Mouse (Mus musculus): Measurements from ENCODE around the gene Syt7.

The Syt7 gene

GRCm38 (mm10) chr19:10388615-10389313, at the start of gene Syt7:
Syt7 (plus strand) TSS chr19:10389090.
- DNase-seq (ENCODE audit: low spot score in 2 of 2): peak; percentile 69 to 83

- DNase-seq (ENCODE audit: low spot score in 2 of 2): no peak
Observed at GRCm38 (mm10) chr19:10339271-10339670, 49.6 kb upstream of the Syt7 start.

GRCm38 (mm10) chr19:10340661-10341060, 48.2 kb upstream of the Syt7 start:
- DNase-seq (ENCODE audit: low spot score in 2 of 2): no peak

GRCm38 (mm10) chr19:10341152-10341551, 47.7 kb upstream of the Syt7 start:
- DNase-seq (ENCODE audit: low spot score in 2 of 2): peak in 1 of 2 experiments; percentile 63

- peak; percentile 75 to 77 for DNase-seq (ENCODE audit: low spot score in 2 of 2)
Observed at GRCm38 (mm10) chr19:10341817-10342439, 47.0 kb upstream of the Syt7 start.

GRCm38 (mm10) chr19:10343866-10344265, 45.0 kb upstream of the Syt7 start:
- DNase-seq (ENCODE audit: low spot score in 2 of 2): no peak

- no peak for DNase-seq (ENCODE audit: low spot score in 2 of 2)
Observed at GRCm38 (mm10) chr19:10345696-10346095, 43.2 kb upstream of the Syt7 start.

- DNase-seq (ENCODE audit: low spot score in 2 of 2): no peak
Observed at GRCm38 (mm10) chr19:10347628-10348273, 41.1 kb upstream of the Syt7 start.

GRCm38 (mm10) chr19:10352218-10352617, 36.7 kb upstream of the Syt7 start:
- DNase-seq (ENCODE audit: low spot score in 2 of 2): no peak

GRCm38 (mm10) chr19:10354830-10355229, 34.1 kb upstream of the Syt7 start:
- DNase-seq (ENCODE audit: low spot score in 2 of 2): no peak

- no peak for DNase-seq (ENCODE audit: low spot score in 2 of 2)
Observed at GRCm38 (mm10) chr19:10356845-10357503, 31.9 kb upstream of the Syt7 start.

GRCm38 (mm10) chr19:10359105-10359946, 29.6 kb upstream of the Syt7 start:
- no peak for DNase-seq (ENCODE audit: low spot score in 2 of 2)

GRCm38 (mm10) chr19:10362473-10363129, 26.3 kb upstream of the Syt7 start:
- DNase-seq (ENCODE audit: low spot score in 2 of 2): peak; percentile 31 to 47

GRCm38 (mm10) chr19:10363869-10364268, 25.0 kb upstream of the Syt7 start:
- no peak for DNase-seq (ENCODE audit: low spot score in 2 of 2)

- no peak for DNase-seq (ENCODE audit: low spot score in 2 of 2)
Observed at GRCm38 (mm10) chr19:10366116-10366845, 22.6 kb upstream of the Syt7 start.

- DNase-seq (ENCODE audit: low spot score in 2 of 2): peak; percentile 35 to 50
Observed at GRCm38 (mm10) chr19:10367802-10368201, 21.1 kb upstream of the Syt7 start.

- DNase-seq (ENCODE audit: low spot score in 2 of 2): no peak
Observed at GRCm38 (mm10) chr19:10369936-10370335, 19.0 kb upstream of the Syt7 start.

GRCm38 (mm10) chr19:10373191-10373590, 15.7 kb upstream of the Syt7 start:
- no peak for DNase-seq (ENCODE audit: low spot score in 2 of 2)

GRCm38 (mm10) chr19:10375260-10375659, 13.6 kb upstream of the Syt7 start:
- DNase-seq (ENCODE audit: low spot score in 2 of 2): no peak

- DNase-seq (ENCODE audit: low spot score in 2 of 2): no peak
Observed at GRCm38 (mm10) chr19:10379978-10380377, 8.9 kb upstream of the Syt7 start.

All from frontal cortex, postnatal 10 days (tissue).